Mouse (Mus musculus): ENCODE results near the gene Ndufs5. TPM values are rescaled to one million over a fixed set of nuclear protein-coding genes. Genes with fewer than 3 reads are reported as not detected.

Gene Ndufs5
- total and polyA plus RNA-seq, 3 experiments: 155 to 230 TPM; not detected in 1

GRCm38 (mm10) chr4:123664951-123665661 is 52.9 kb downstream of the Ndufs5 start:
- Histone ChIP-seq H3K9ac (ENCODE audit: control insufficient read depth, low read depth, low read length, poor library complexity, severe bottlenecking) (peak overlapping the region; percentile 79), H3K27ac (ENCODE audit: control insufficient read depth, low read depth, low read length) (peak overlapping the region; percentile 42), H3K4me3 (ENCODE audit: control insufficient read depth in 1 of 2, insufficient read depth in 1 of 2, low read depth in 2 of 2, low read length in 2 of 2) (peak overlapping the region; percentile 60 to 62), H3K4me1 (ENCODE audit: control insufficient read depth in 1 of 2, insufficient read depth in 2 of 2, low read length in 2 of 2) (peaks cover 3 to 17% of the 10 kb centered on the region in 2 experiments; a peak in 3 of 4 replicates), H3K9me3 (replicated peaks; ENCODE audit: insufficient read depth, low read length) (no peaks in the 10 kb centered on the region), H3K36me3 (ENCODE audit: control insufficient read depth in 1 of 2, insufficient read depth in 2 of 2, low read length in 2 of 2) (peaks cover 0 to 17% of the 10 kb centered on the region in 2 experiments; a peak in 2 of 4 replicates), H3K79me2 (ENCODE audit: control insufficient read depth, insufficient read depth, low read length, poor library complexity) (no peaks in the 10 kb centered on the region), H3K27me3 (ENCODE audit: control insufficient read depth in 1 of 2, insufficient read depth in 2 of 2, low read length in 2 of 2) (no peaks in the 10 kb centered on the region)
- peak; percentile 47 for DNase-seq (ENCODE audit: low read depth, low spot score)
- TF ChIP-seq POLR2A (IDR thresholded peaks at IDR 0.05; ENCODE audit: control insufficient read depth in 1 of 2, insufficient read depth in 1 of 2, low read depth in 1 of 2, low read length in 2 of 2, poor library complexity in 1 of 2) (no peak), MAFK (IDR thresholded peaks at IDR 0.05; ENCODE audit: borderline replicate concordance, low read depth, low read length) (no peak), CHD2 (IDR thresholded peaks at IDR 0.05; ENCODE audit: low read length) (no peak), ZKSCAN1 (IDR thresholded peaks at IDR 0.05; ENCODE audit: low read depth, low read length) (no peak), JUND (IDR thresholded peaks at IDR 0.05; ENCODE audit: low read depth, low read length) (no peak), MAX (IDR thresholded peaks at IDR 0.05; ENCODE audit: low read length) (no peak), MYB (IDR thresholded peaks at IDR 0.05; ENCODE audit: low read depth, low read length) (no peak), ELF1 (IDR thresholded peaks at IDR 0.05; ENCODE audit: low read depth, low read length) (no peak), KAT2A (conservative IDR thresholded peaks at IDR 0.05; ENCODE audit: low read depth, low read length) (no peak), USF1 (IDR thresholded peaks at IDR 0.05; ENCODE audit: low read depth, low read length) (no peak), UBTF (IDR thresholded peaks at IDR 0.05; ENCODE audit: borderline replicate concordance, insufficient read depth, low read depth, low read length) (no peak), RCOR1 (IDR thresholded peaks at IDR 0.05; ENCODE audit: low read depth, low read length) (no peak), ETS1 (IDR thresholded peaks at IDR 0.05; ENCODE audit: low read depth, low read length) (no peak), CHD1 (IDR thresholded peaks at IDR 0.05; ENCODE audit: low read depth, low read length) (no peak), RAD21 (IDR thresholded peaks at IDR 0.05; ENCODE audit: low read depth, low read length) (no peak), GABPA (IDR thresholded peaks at IDR 0.05; ENCODE audit: low read depth, low read length) (no peak), NRF1 (IDR thresholded peaks at IDR 0.05; ENCODE audit: insufficient read depth, low read depth, low read length, poor library complexity, severe bottlenecking) (no peak), MAZ (IDR thresholded peaks at IDR 0.05; ENCODE audit: low read depth, low read length) (no peak), BHLHE40 (IDR thresholded peaks at IDR 0.05; ENCODE audit: borderline replicate concordance, low read depth, low read length) (no peak)

All from MEL (cell line).